Mouse (Mus musculus) heart, postnatal 0 days (tissue): ENCODE measurements around the gene Dnajc13.

ENCODE experiments used
- CTCF ChIP-seq: IDR thresholded peaks from 2 replicates; pipeline ENCODE4 v1.5.1; 2016; ENCODE audit warnings: antibody characterized with exemption, control low read depth, low read depth
- EP300 ChIP-seq: IDR thresholded peaks from 2 replicates; pipeline ENCODE4 v1.6.1; 2016; ENCODE audit warnings: antibody characterized with exemption, low read depth

GRCm38 (mm10) chr9:104140351-104140750, 122.4 kb downstream of the Dnajc13 start:
- TF ChIP-seq EP300 (no peak), CTCF (no peak)
